Mouse (Mus musculus) cerebellum, adult 2 months (tissue): Measurements from ENCODE around the gene Gatd1. TPM values are rescaled to one million over a fixed set of nuclear protein-coding genes. Genes with fewer than 3 reads are reported as not detected.
"Not testable (repeated sequence)": the region's sequence is repeated elsewhere in the genome, so short reads cannot be mapped to it uniquely, and the experiment has no call there.

Source experiments
- DNase-seq, 2 experiments: peaks; one replicate each; pipeline ENCODE4 v3.0.0; 2021
- H3K27ac ChIP-seq: fragments of 200-500 bp; 2 replicates; pipeline ENCODE4 v1.5.1; 2012; ENCODE audit warnings: low read length, control low read depth, inconsistent platforms; ENCODE audit not compliant: insufficient read depth
- H3K27me3 ChIP-seq: fragments of 200-500 bp; 2 replicates; pipeline ENCODE4 v1.6.1; 2012; ENCODE audit warnings: inconsistent platforms, mild to moderate bottlenecking, low read length, moderate library complexity; ENCODE audit not compliant: control insufficient read depth, insufficient read depth
- H3K4me1 ChIP-seq: fragments of 200-500 bp; 2 replicates; pipeline ENCODE4 v1.6.1; 2011; ENCODE audit warnings: low read length; ENCODE audit not compliant: control insufficient read depth, insufficient read depth
- H3K4me3 ChIP-seq: fragments of 200-500 bp; replicated peaks from 2 replicates; pipeline ENCODE3; 2011; ENCODE audit warnings: mild to moderate bottlenecking, low read depth, low read length, control low read depth; ENCODE audit not compliant: insufficient read depth
- CTCF ChIP-seq: fragments of 200-500 bp; IDR thresholded peaks from 2 replicates; pipeline ENCODE4 v1.5.1; 2011; ENCODE audit warnings: low read depth, mild to moderate bottlenecking, control low read depth, low read length, moderate library complexity, borderline replicate concordance; ENCODE audit not compliant: insufficient read depth
- POLR2A ChIP-seq: fragments of 200-500 bp; IDR thresholded peaks from 2 replicates; pipeline ENCODE4 v1.6.1; 2011; ENCODE audit warnings: low read length, control low read depth, borderline replicate concordance; ENCODE audit not compliant: insufficient read depth
- WGBS: fragments of 180-500 bp; shearing (Covaris S2); methylation state at CpG from one replicate; pipeline ENCODE4 v1.1.7; 2018; 5-methylcytosine and 5-hydroxymethylcytosine counted together
- polyA plus RNA-seq: library from polyadenylated mRNA; depleted of rRNA; stranded (reverse); fragments of >200 nt; gene quantifications from 2 replicates; pipeline ENCODE4 v1.2.3, GENCODE M21; 2012

The Gatd1 gene
- polyA plus RNA-seq, 1 experiment: 49.2 TPM

DNA sequence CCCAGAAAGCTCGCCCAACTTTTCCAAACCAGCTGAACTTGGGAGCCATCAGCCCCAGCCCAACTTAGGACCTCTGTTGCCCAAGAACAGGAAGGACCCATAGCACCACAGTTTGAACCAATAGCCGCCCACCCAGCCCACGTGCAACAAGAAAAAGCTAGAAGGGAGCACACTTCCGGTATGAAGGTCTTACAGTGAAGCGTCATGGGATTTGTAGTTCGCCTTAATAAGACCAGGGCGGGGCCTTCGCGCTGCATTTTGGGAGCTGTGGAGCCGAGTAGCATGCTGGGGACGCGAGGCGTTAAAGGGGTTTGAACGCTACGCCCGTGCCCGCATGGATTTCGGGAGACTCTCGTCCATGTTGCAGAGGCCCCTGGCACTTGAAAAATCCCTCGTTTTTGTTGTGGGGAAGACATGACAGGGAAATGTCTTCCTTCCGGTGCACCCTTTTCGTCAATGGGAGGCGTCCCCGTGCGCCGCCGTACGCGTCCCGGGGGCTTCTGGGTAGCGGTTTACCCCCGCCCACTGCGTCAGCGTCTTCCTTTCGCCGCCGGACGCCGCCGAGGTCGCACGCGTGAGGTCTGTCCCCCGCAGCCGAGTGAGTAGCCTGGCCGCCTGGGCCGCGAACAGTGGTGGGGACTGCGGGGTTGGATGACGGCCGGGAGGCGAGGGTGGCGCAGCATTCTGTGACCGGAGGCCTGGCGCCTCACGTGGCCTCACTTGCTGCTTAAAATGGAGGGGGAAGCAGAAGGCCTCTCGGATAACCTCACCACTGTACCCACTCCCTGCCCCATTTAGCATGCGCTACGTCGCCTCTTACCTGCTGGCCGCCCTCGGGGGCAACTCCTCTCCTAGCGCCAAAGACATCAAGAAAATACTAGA, 33.4 kb upstream of the Gatd1 start, which contains the start of gene Rplp2:
TSS of gene Rplp2 (plus strand) at position 261 of the 882 bp plus-strand sequence.
- peak; percentile 94 to 97 for DNase-seq
- TF ChIP-seq POLR2A: peak; percentile 96
- TF ChIP-seq CTCF: no peak
- Histone ChIP-seq H3K4me3 (peak within 1 kb of the TSS; percentile 91), H3K27me3 (no peaks in the 10 kb centered on the region), H3K4me1 (peaks cover 3% of the 10 kb centered on the region), H3K27ac (peak within 1 kb of the TSS; percentile 92)
- WGBS: under 1% methylated on average over 63 of the region's 63 CpGs

DNA sequence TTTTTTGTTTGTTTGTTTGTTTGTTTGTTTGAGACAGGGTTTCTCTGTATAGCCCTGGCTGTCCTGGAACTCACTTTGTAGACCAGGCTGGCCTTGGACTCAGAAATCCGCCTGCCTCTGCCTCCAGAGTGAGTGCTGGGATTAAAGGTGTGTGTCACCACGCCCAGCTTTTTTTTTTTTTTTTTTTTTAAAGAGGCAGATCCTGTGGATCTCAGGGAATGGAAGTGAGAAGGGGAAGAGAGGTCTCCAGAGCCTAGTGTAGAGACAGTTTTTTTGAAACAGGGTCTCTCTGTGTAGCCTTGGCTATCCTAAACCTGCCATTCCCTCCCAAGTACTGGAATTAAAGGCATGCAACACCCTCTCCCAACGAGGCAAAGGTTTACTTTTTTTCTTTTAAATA, 32.4 kb upstream of the Gatd1 start:
- not testable (repeated sequence) for DNase-seq, H3K27me3 ChIP-seq, H3K4me1 ChIP-seq, H3K27ac ChIP-seq, H3K4me3 ChIP-seq
- WGBS: 83% methylated on average over 3 of the region's 3 CpGs

GRCm38 (mm10) chr7:141443828-141444237, 29.9 kb upstream of the Gatd1 start, which contains the start of gene Pidd1:
Pidd1 (minus strand) TSS chr7:141444025.
- Histone ChIP-seq H3K27ac (no peak within 1 kb of the TSS), H3K4me1 (peaks cover 16% of the 10 kb centered on the region), H3K27me3 (no peaks in the 10 kb centered on the region), H3K4me3 (peak within 1 kb of the TSS; percentile 17)
- peak; percentile 32 to 33 for DNase-seq
- 2% methylated on average over 25 of the region's 25 CpGs for WGBS
- TF ChIP-seq POLR2A: no peak
- no peak for TF ChIP-seq CTCF

DNA sequence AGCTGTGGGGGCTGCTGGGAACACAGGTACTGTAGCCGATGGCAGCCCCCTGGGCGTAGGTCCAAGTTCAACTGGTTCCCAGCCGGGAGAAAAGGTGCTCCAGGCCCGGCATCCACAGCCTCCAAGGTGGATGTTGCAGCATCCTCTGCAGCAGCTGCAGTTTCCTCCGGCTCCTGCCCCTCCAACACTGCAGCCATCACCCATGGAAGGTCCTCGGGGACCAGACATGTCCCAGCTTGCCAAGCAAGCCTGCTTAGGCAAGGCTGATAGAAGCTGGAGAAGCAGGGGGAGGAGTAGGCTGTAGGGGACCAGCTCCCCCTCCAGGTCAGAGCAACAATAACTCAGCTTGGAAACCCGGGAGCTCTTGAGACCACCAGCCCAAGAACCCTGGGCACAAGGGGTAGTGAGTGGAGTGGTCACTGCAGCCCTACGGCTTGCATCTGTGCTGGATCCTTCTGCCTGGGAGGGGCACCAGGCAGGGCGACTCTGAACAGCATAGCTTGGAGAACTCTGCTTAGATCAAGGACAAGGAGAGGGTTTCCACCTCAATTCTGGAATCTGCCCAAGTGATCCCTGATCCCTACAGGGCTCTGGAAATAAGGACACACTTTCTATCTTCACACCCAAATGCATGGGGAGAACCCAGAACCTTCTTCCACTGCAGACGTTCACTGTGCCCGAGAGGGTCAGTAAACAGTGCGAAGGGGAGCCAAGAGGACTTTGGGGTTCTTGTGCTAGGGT, 29.3 kb upstream of the Gatd1 start:
- Histone ChIP-seq H3K4me1 (peaks cover 19% of the 10 kb centered on the region), H3K27me3 (no peaks in the 10 kb centered on the region), H3K4me3 (peak overlapping the region; percentile 17), H3K27ac (no peak overlapping the region)
- 23% methylated on average over 12 of the region's 12 CpGs for WGBS
- no peak for TF ChIP-seq POLR2A
- no peak for TF ChIP-seq CTCF
- peak in 1 of 2 experiments; percentile 23 for DNase-seq

- peak in 1 of 2 experiments; percentile 8 for DNase-seq
- H3K27ac ChIP-seq: no peak overlapping the region
- WGBS: 88% methylated on average over 13 of the region's 13 CpGs
- TF ChIP-seq POLR2A (no peak), CTCF (no peak)
- no peak overlapping the region for H3K4me3 ChIP-seq
- peaks cover 26% of the 10 kb centered on the region for H3K4me1 ChIP-seq
- no peaks in the 10 kb centered on the region for H3K27me3 ChIP-seq
Measured at GRCm38 (mm10) chr7:141442199-141442598, 28.3 kb upstream of the Gatd1 start.

- H3K27ac ChIP-seq: no peak overlapping the region
- peaks cover 26% of the 10 kb centered on the region for H3K4me1 ChIP-seq
- H3K4me3 ChIP-seq: no peak overlapping the region
- no peaks in the 10 kb centered on the region for H3K27me3 ChIP-seq
- TF ChIP-seq CTCF: no peak
- no peak for TF ChIP-seq POLR2A
- DNase-seq: peak in 1 of 2 experiments; percentile 17
- 93% methylated on average over 9 of the region's 9 CpGs for WGBS
Measured at GRCm38 (mm10) chr7:141441460-141441859, 27.5 kb upstream of the Gatd1 start.

DNA sequence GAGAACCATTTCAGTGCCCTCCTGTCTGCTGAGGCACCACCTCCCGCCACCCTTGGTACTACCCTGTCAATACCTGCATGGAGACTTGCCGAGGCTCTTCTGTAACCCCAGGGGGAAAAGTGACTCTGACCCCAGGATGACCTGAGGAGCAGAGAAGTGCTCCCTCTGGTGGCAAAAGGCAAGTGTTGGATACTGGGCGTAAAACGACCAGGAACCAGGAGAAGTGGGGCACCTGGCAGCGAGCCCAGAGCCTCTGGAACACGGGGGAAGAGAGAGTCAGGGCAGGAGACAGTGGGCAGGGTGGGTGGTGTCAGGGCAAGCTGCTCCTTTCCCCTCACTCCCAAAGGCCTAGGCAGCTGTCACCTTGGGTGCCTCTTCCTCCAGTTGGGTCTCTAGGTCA, 26.7 kb upstream of the Gatd1 start:
- DNase-seq: peak; percentile 70 to 72
- H3K4me3 ChIP-seq: no peak overlapping the region
- 18% methylated on average over 6 of the region's 6 CpGs for WGBS
- H3K4me1 ChIP-seq: peaks cover 31% of the 10 kb centered on the region
- H3K27me3 ChIP-seq: no peaks in the 10 kb centered on the region
- no peak overlapping the region for H3K27ac ChIP-seq
- TF ChIP-seq CTCF (peak; percentile 80), POLR2A (no peak)
